Mouse (Mus musculus): ENCODE results near the gene Dapl1.

GRCm38 (mm10) chr2:59533971-59534748 is 49.7 kb downstream of the Dapl1 start:
- no peak for TF ChIP-seq CTCF (IDR thresholded peaks at IDR 0.05; ENCODE audit: low read depth)
- no peak for TF ChIP-seq EP300 (IDR thresholded peaks at IDR 0.05; ENCODE audit: low read depth)

All from liver, postnatal 0 days (tissue).